Mouse (Mus musculus): Measurements from ENCODE around the gene Shc2. TPM values are rescaled to one million over a fixed set of nuclear protein-coding genes. Genes with fewer than 3 reads are reported as not detected.

Shc2 gene
- polyA plus RNA-seq, 1 experiment from 2014 or later, result 22.8 TPM

DNA sequence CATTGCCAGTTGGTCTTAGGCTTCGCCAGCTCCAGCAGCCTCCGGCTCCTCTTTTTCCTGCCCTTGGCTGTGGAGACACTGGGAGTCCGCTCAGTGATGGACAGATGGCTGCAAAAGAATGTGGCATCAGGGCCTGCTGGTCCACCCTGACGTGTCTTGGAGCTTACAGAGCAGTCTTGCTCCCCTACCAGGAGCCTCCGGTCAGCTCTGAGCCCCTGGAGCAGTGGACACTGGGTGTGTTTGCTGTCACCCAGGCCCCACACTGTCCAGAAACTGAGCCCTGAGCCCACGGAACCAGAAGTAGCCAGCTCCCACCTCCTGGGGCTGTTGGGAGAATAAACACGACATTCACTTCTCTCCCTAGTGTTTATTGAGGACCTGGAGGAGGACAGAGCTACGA is 51.5 kb downstream of the Shc2 start:
- H3K9ac ChIP-seq (replicated peaks), result no peak overlapping the region
- no peak for ATAC-seq (ENCODE audit: low FRiP score, low read depth)
- H3K27me3 ChIP-seq, result no peaks in the 10 kb centered on the region
- no peak overlapping the region for H3K27ac ChIP-seq (replicated peaks)
- H3K9me3 ChIP-seq, result no peaks in the 10 kb centered on the region
- H3K4me3 ChIP-seq, result no peak overlapping the region
- WGBS, result 81% methylated on average over 8 of the region's 8 CpGs
- H3K4me1 ChIP-seq, result no peaks in the 10 kb centered on the region
- H3K36me3 ChIP-seq, result no peaks in the 10 kb centered on the region
- H3K4me2 ChIP-seq (replicated peaks), result no peak overlapping the region

DNA sequence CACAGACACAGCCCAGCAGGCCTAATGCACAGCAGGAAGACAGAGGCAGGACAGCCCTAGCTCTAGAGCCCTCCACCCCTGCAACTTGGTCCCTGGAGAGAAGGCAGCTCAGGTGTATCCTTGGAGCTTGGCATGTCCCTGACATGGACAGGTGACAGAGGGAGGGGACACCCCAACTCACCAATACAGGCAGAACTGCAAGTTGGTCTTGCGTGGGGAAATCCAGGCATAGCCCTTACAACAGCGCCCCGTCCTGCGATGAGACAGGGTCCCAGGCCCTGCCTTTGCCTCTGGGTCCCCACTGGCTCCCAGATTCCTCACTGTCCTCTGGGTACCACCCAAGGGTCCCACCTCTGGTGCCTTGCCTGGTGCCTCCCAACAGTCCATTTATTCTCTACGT is 52.0 kb downstream of the Shc2 start:
- WGBS, result 93% methylated on average over 5 of the region's 5 CpGs
- ATAC-seq (ENCODE audit: low FRiP score, low read depth), result no peak
- H3K27me3 ChIP-seq, result no peaks in the 10 kb centered on the region
- no peaks in the 10 kb centered on the region for H3K4me1 ChIP-seq
- no peak overlapping the region for H3K9ac ChIP-seq (replicated peaks)
- no peaks in the 10 kb centered on the region for H3K36me3 ChIP-seq
- H3K4me2 ChIP-seq (replicated peaks), result no peak overlapping the region
- no peaks in the 10 kb centered on the region for H3K9me3 ChIP-seq
- H3K4me3 ChIP-seq, result no peak overlapping the region
- H3K27ac ChIP-seq (replicated peaks), result no peak overlapping the region

GRCm38 (mm10) chr10:79585136-79585535 is 52.6 kb downstream of the Shc2 start:
- Histone ChIP-seq H3K9me3 (no peaks in the 10 kb centered on the region), H3K36me3 (no peaks in the 10 kb centered on the region)
- 90% methylated on average over 6 of the region's 6 CpGs for WGBS

DNA sequence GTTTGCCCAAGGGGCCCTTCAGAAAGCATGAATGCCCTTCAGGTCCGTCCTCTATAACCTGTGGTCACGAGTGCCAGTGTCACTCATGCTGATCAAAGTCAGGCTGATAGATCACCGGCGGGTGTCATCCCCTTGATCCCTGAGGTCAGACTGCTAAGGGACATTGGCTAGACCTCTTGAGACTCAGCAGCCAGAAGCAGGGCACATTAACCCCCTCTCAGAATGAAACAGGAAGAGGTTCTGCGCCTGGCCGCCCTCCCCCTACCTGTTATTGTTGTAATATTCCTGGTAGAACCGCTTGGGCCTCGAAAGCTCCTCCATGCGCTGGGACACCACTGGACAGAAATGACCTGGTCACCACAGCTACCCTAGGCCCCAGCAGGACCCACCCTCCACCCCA is 53.3 kb downstream of the Shc2 start:
- H3K9ac ChIP-seq (replicated peaks), result no peak overlapping the region
- WGBS, result 86% methylated on average over 9 of the region's 9 CpGs
- H3K27ac ChIP-seq (replicated peaks), result no peak overlapping the region
- ATAC-seq (ENCODE audit: low FRiP score, low read depth), result no peak
- no peaks in the 10 kb centered on the region for H3K9me3 ChIP-seq
- 0 out of 2 replicates have a peak, but pooled peaks cover 6% of the 10 kb centered on the region for H3K27me3 ChIP-seq
- H3K36me3 ChIP-seq, result no peaks in the 10 kb centered on the region
- H3K4me1 ChIP-seq, result no peaks in the 10 kb centered on the region
- no peak overlapping the region for H3K4me3 ChIP-seq
- H3K4me2 ChIP-seq (replicated peaks), result no peak overlapping the region

More at GRCm38 (mm10) chr10:79585136-79585535, 52.6 kb downstream of the Shc2 start:
- no peaks in the 10 kb centered on the region for H3K27me3 ChIP-seq
- no peak overlapping the region for H3K27ac ChIP-seq (replicated peaks)
- H3K4me2 ChIP-seq (replicated peaks), result no peak overlapping the region
- H3K4me1 ChIP-seq, result no peaks in the 10 kb centered on the region
- ATAC-seq (ENCODE audit: low FRiP score, low read depth), result no peak
- H3K4me3 ChIP-seq, result no peak overlapping the region
- no peak overlapping the region for H3K9ac ChIP-seq (replicated peaks)

GRCm38 (mm10) chr10:79584021-79584420 is 53.7 kb downstream of the Shc2 start:
- Histone ChIP-seq H3K27me3 (peaks cover 10% of the 10 kb centered on the region; the same call in 1 of the 2 replicates), H3K4me3 (no peak overlapping the region), H3K9ac (replicated peaks) (no peak overlapping the region), H3K4me2 (replicated peaks) (no peak overlapping the region), H3K36me3 (no peaks in the 10 kb centered on the region), H3K4me1 (no peaks in the 10 kb centered on the region), H3K9me3 (no peaks in the 10 kb centered on the region), H3K27ac (replicated peaks) (no peak overlapping the region)
- ATAC-seq (ENCODE audit: low FRiP score, low read depth), result no peak
- WGBS, result 72% methylated on average over 7 of the region's 7 CpGs

GRCm38 (mm10) chr10:79581501-79581900 is 56.2 kb downstream of the Shc2 start:
- WGBS, result 84% methylated on average over 8 of the region's 8 CpGs
- ATAC-seq (ENCODE audit: low FRiP score, low read depth), result no peak
- Histone ChIP-seq H3K4me1 (no peaks in the 10 kb centered on the region), H3K9ac (replicated peaks) (no peak overlapping the region), H3K4me2 (replicated peaks) (no peak overlapping the region), H3K27me3 (peaks cover 14% of the 10 kb centered on the region; the same call in 1 of the 2 replicates), H3K9me3 (no peaks in the 10 kb centered on the region), H3K27ac (replicated peaks) (no peak overlapping the region), H3K4me3 (no peak overlapping the region), H3K36me3 (no peaks in the 10 kb centered on the region)

DNA sequence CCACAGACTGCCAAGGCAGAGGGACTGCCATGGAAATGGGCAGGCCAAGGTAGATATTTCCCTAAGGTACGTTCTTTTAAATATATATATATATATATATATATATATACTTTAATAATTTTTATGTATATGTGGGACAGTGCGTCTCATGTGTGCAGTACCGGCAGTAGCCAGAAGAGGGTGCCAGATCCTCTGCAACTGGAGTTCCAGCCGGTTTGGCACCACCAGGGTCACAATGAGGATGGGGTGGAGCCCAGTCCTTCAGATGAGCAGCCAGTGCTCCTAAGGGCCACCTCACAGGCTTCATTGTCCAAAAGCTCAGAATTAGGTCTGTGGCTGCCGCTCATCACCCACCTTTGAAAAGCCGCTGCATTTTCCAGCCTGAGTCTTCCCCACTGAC is 56.9 kb downstream of the Shc2 start:
- H3K36me3 ChIP-seq, result no peaks in the 10 kb centered on the region
- no peaks in the 10 kb centered on the region for H3K4me1 ChIP-seq
- H3K27ac ChIP-seq (replicated peaks), result no peak overlapping the region
- peaks cover 14% of the 10 kb centered on the region; the same call in 1 of the 2 replicates for H3K27me3 ChIP-seq
- no peak overlapping the region for H3K4me2 ChIP-seq (replicated peaks)
- no peak overlapping the region for H3K9ac ChIP-seq (replicated peaks)
- 45% methylated on average over 6 of the region's 6 CpGs for WGBS
- no peak overlapping the region for H3K4me3 ChIP-seq
- ATAC-seq (ENCODE audit: low FRiP score, low read depth), result no peak
- H3K9me3 ChIP-seq, result no peaks in the 10 kb centered on the region

DNA sequence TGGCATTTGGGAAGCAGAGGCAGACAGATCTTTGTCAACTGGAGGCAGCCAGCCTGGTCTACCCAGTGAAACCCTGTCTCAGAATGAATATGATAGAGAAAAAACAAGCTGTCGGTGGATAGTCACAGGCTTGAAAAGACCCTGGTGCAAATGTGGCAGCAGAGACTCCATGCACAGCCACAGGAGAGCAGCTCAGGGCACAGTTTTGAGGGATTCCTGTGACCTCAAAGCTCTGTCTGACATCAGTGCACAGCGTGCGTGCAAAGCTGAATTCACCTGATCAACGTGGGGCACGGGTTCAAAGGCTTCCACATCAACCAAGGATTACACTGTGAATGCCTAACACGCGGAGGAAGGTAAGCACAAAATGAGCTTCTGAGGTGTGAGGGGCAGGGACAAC is 57.4 kb downstream of the Shc2 start:
- no peak for ATAC-seq (ENCODE audit: low FRiP score, low read depth)
- WGBS, result 66% methylated on average over 7 of the region's 7 CpGs
- Histone ChIP-seq H3K4me1 (no peaks in the 10 kb centered on the region), H3K36me3 (no peaks in the 10 kb centered on the region), H3K9ac (replicated peaks) (no peak overlapping the region), H3K27ac (replicated peaks) (no peak overlapping the region), H3K4me2 (replicated peaks) (no peak overlapping the region), H3K4me3 (no peak overlapping the region), H3K27me3 (peaks cover 14% of the 10 kb centered on the region; the same call in 1 of the 2 replicates), H3K9me3 (no peaks in the 10 kb centered on the region)

DNA sequence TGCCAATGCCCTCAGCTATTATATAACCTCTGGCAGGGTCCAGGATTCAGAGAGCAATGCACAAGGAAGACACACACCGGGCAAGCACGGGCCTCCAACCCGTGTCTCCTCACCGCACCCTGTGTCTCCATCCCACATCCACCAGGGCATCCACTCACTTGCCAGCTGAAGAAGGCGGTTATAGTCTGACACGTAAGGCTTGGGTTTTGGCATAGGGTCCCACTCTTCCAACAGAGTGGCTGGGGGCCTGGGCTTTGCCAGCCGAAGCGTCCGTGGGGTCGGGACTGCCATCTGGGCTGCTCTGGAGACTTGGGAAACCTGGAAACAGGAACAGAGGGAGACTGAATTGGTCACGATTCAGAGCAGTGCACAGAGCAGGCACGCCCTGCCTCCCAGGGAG is 57.9 kb downstream of the Shc2 start:
- peaks cover 14% of the 10 kb centered on the region; the same call in 1 of the 2 replicates for H3K27me3 ChIP-seq
- H3K4me3 ChIP-seq, result no peak overlapping the region
- no peak overlapping the region for H3K9ac ChIP-seq (replicated peaks)
- H3K9me3 ChIP-seq, result no peaks in the 10 kb centered on the region
- H3K4me1 ChIP-seq, result no peaks in the 10 kb centered on the region
- no peak overlapping the region for H3K27ac ChIP-seq (replicated peaks)
- no peak overlapping the region for H3K4me2 ChIP-seq (replicated peaks)
- WGBS, result 79% methylated on average over 12 of the region's 12 CpGs
- ATAC-seq (ENCODE audit: low FRiP score, low read depth), result no peak
- H3K36me3 ChIP-seq, result no peaks in the 10 kb centered on the region

- H3K27ac ChIP-seq (replicated peaks), result no peak overlapping the region
- no peak overlapping the region for H3K4me3 ChIP-seq
- no peaks in the 10 kb centered on the region for H3K36me3 ChIP-seq
- H3K4me1 ChIP-seq, result no peaks in the 10 kb centered on the region
- H3K9me3 ChIP-seq, result no peaks in the 10 kb centered on the region
- no peak overlapping the region for H3K4me2 ChIP-seq (replicated peaks)
- ATAC-seq (ENCODE audit: low FRiP score, low read depth), result no peak
- 84% methylated on average over 7 of the region's 7 CpGs for WGBS
- H3K27me3 ChIP-seq, result peaks cover 14% of the 10 kb centered on the region; the same call in 1 of the 2 replicates
- no peak overlapping the region for H3K9ac ChIP-seq (replicated peaks)
These were observed 58.8 kb downstream of the Shc2 start for GRCm38 (mm10) chr10:79578891-79579290.

DNA sequence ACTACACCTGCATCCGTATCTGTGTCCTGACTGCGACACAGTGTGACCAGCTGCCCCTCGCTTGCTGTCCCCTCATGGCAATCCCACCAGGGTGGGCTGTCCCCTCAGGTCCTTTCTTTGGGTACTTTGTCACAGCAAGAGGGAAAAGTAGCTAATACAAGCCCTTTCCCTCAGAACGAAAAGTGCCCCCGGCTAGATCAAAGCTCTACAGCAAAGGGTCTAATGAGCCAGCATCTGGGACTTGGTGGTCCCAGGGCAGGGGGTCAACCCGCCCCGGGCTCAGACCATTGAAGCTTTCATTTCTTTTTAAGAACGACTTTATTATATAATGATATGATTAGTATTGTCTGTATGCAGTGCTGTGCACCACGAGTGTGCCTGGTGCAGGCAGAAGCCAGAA is 59.4 kb downstream of the Shc2 start:
- Histone ChIP-seq H3K4me2 (replicated peaks) (no peak overlapping the region), H3K36me3 (no peaks in the 10 kb centered on the region), H3K4me1 (no peaks in the 10 kb centered on the region), H3K4me3 (no peak overlapping the region), H3K9me3 (no peaks in the 10 kb centered on the region), H3K27me3 (peaks cover 14% of the 10 kb centered on the region; the same call in 1 of the 2 replicates), H3K27ac (replicated peaks) (no peak overlapping the region), H3K9ac (replicated peaks) (no peak overlapping the region)
- 52% methylated on average over 9 of the region's 9 CpGs for WGBS
- ATAC-seq (ENCODE audit: low FRiP score, low read depth), result no peak

GRCm38 (mm10) chr10:79577376-79577775 is 60.3 kb downstream of the Shc2 start:
- H3K4me3 ChIP-seq, result no peak overlapping the region
- WGBS, result 76% methylated on average over 4 of the region's 4 CpGs
- H3K36me3 ChIP-seq, result no peaks in the 10 kb centered on the region
- no peaks in the 10 kb centered on the region for H3K9me3 ChIP-seq
- no peak overlapping the region for H3K9ac ChIP-seq (replicated peaks)
- H3K4me2 ChIP-seq (replicated peaks), result no peak overlapping the region
- peaks cover 14% of the 10 kb centered on the region; the same call in 1 of the 2 replicates for H3K27me3 ChIP-seq
- H3K27ac ChIP-seq (replicated peaks), result no peak overlapping the region
- no peak for ATAC-seq (ENCODE audit: low FRiP score, low read depth)
- no peaks in the 10 kb centered on the region for H3K4me1 ChIP-seq

GRCm38 (mm10) chr10:79575754-79576153 is 62.0 kb downstream of the Shc2 start:
- Histone ChIP-seq H3K4me1 (no peaks in the 10 kb centered on the region), H3K9ac (replicated peaks) (no peak overlapping the region), H3K27ac (replicated peaks) (no peak overlapping the region), H3K4me3 (no peak overlapping the region), H3K9me3 (no peaks in the 10 kb centered on the region), H3K4me2 (replicated peaks) (no peak overlapping the region), H3K36me3 (no peaks in the 10 kb centered on the region), H3K27me3 (peaks cover 14% of the 10 kb centered on the region; the same call in 1 of the 2 replicates)
- no peak for ATAC-seq (ENCODE audit: low FRiP score, low read depth)
- 82% methylated on average over 6 of the region's 6 CpGs for WGBS
